Mouse (Mus musculus): ENCODE measurements around the gene Nbea. TPM values are rescaled to one million over a fixed set of nuclear protein-coding genes. Genes with fewer than 3 reads are reported as not detected.
A peak's percentile ranks its signal among the peaks of the same experiment; 100 is the strongest.

The Nbea gene
- 24.0 and 27.6 TPM in 2 replicates for polyA plus RNA-seq (2015; fragmentation: Nextera tagmentation; extraction: Ambion mirVana)

DNA sequence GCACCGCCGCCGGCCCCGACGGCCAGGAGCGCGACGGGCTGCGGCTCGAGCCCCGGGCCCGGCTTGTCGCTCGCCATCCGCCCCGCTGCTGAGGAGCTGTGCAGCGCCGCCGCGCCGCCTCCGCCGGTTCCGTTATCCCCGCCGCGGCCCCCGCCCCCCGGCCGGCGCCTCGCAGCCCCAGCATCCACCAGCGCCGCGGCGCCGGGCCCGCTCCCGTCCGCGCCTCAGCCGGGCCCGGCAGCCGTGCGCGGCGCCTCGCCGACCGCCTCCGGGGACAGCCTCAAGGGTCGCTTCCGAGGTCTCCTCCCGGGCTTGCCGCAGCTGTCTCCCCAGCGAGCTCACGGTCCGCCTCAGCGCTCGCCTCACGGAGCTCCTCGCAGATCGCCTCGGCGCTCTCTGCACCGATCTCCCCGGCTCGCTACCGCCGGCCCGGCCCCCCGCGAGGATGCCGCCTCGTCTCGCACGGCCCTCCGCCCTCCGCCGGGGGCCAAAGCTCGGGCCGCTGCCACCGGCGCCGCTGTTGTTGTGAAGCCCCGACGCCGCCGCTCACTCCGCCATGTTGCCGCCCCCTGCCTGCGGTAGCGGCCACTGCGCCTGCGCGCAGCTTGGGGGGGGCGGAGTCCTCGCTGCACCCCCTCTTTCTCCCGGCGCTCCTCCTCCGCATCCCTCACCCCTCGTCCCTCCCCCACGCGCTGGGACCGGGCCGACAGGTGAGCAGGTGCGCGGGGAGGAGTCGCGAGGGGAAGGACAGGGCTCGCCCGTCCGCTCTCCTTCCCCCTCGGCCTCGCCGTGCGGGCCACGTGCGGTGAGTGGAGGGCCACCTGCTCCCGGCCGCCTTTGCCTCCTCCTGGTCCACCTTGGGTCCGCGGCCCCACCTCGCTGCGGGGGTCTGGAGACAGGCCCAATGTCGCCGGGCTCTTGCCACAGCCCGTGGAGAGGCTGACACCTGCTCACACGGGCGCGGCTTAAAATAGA, at the start of gene Nbea:
Gene Nbea (minus strand): TSS at position 543 of the 975 bp plus-strand sequence.
- WGBS = under 1% methylated on average over 69 of the region's 131 CpGs
- Histone ChIP-seq H3K36me3 (no peaks in the 10 kb centered on the region), H3K4me1 (peaks cover 14% of the 10 kb centered on the region), H3K9me3 (no peaks in the 10 kb centered on the region), H3K27ac (peak within 1 kb of the TSS; percentile 91), H3K9ac (peak within 1 kb of the TSS; percentile 96), H3K4me2 (peak within 1 kb of the TSS; percentile 96), H3K27me3 (peaks cover 9% of the 10 kb centered on the region; the same call in 1 of the 2 replicates), H3K4me3 (peak within 1 kb of the TSS; percentile 94)
- ATAC-seq (ENCODE audit: insufficient number of reproducible peaks, insufficient read depth, low FRiP score, low TSS enrichment, low read depth) = peak; percentile 82

DNA sequence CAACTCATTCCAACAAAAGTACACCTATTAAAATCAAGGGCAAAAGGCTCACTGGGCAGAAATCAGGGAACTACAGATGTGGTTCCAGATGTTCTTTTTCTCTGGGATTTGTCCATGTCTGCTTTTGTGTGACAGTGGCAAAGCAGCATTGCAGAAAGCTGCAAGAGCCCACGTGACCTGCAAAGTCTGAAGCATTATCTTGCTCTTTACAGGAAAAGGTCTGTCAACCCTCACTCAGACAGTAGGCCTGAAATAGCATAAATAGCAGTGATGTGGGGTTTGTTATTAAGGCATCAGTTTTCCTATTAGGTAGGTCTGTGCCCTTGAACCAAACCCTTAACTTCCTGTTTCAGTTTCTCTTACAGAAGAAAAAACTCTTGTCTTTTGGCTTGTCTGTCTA, 45.8 kb upstream of the Nbea start:
- Histone ChIP-seq H3K4me3 (no peak overlapping the region), H3K9ac (no peak overlapping the region), H3K4me2 (no peak overlapping the region), H3K27ac (no peak overlapping the region), H3K9me3 (no peaks in the 10 kb centered on the region), H3K27me3 (no peaks in the 10 kb centered on the region), H3K4me1 (no peaks in the 10 kb centered on the region), H3K36me3 (no peaks in the 10 kb centered on the region)
- 47% methylated on average over 1 of the region's 1 CpGs for WGBS
- no peak for ATAC-seq (ENCODE audit: insufficient number of reproducible peaks, insufficient read depth, low FRiP score, low TSS enrichment, low read depth)

DNA sequence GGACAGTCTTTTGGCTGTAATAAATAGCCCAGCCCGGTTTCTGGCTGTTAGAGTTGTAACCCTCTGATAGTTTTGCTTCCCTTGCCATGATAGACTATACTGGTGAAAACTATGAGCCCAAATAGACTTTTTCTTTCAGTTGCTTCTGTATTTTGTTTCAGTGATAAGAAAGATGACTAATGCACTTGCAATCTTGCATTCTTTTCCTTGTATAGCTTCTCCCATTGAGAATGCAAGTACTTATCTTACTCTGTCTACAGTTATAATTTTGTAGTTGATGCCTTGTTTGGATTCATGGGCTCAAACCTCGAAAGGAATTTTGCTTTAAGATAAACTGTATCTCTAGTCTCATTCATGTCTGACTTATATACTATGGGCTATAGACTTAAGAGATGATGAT, 32.5 kb upstream of the Nbea start:
- Histone ChIP-seq H3K27ac (no peak overlapping the region), H3K4me2 (no peak overlapping the region), H3K4me1 (no peaks in the 10 kb centered on the region), H3K36me3 (no peaks in the 10 kb centered on the region), H3K4me3 (no peak overlapping the region), H3K27me3 (no peaks in the 10 kb centered on the region), H3K9ac (no peak overlapping the region), H3K9me3 (no peaks in the 10 kb centered on the region)
- ATAC-seq (ENCODE audit: insufficient number of reproducible peaks, insufficient read depth, low FRiP score, low TSS enrichment, low read depth) = no peak
- 85% methylated on average over 2 of the region's 2 CpGs for WGBS

DNA sequence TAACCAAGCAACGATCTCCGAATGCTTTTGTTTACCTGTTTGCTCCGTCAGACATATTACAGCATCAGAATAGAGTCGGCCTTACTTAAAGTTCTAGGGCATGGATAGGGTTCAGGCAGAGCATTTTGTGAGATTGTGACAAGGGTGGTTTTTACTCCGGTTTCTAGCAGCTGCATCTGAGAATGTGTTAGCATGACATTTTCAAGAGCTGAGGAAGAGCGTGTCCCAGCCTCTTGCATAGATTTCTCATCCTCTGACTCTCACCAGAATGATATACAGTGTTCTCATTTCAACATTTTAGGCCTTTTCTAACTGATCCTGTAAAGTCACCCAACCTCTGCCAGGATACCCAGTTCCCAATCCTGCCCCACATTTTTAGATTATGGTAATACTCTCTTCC, 20.5 kb upstream of the Nbea start:
- WGBS = 80% methylated on average over 6 of the region's 6 CpGs
- no peak overlapping the region for H3K4me2 ChIP-seq
- no peak for ATAC-seq (ENCODE audit: insufficient number of reproducible peaks, insufficient read depth, low FRiP score, low TSS enrichment, low read depth)

DNA sequence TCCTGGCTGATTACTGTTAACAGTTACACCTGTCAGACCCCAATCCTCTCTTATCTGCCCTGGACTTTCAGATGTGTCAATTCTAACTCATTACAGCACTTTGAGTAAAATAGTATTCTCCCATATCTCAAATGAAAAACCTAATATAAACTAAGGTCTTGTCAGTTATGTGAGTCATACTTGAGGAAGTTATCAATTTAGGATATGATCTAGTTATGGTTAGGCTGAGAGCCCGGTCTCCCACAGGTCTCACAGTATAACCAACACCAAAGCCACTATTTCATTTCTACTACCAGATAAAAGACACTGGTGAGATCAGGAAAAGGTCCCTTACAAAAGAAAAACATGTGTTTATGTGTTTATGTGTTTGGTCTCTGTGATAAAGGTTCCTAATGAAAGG, 4.7 kb upstream of the Nbea start:
- no peak for ATAC-seq (ENCODE audit: insufficient number of reproducible peaks, insufficient read depth, low FRiP score, low TSS enrichment, low read depth)
- H3K27ac ChIP-seq = no peak overlapping the region
- no peak overlapping the region for H3K4me3 ChIP-seq
- 74% methylated on average over 1 of the region's 1 CpGs for WGBS
- H3K9ac ChIP-seq = no peak overlapping the region
- H3K4me2 ChIP-seq = no peak overlapping the region
- H3K27me3 ChIP-seq = peaks cover 9% of the 10 kb centered on the region; the same call in 1 of the 2 replicates
- no peaks in the 10 kb centered on the region for H3K9me3 ChIP-seq
- peaks cover 3% of the 10 kb centered on the region for H3K4me1 ChIP-seq
- no peaks in the 10 kb centered on the region for H3K36me3 ChIP-seq

More for the DNA sequence above, 20.5 kb upstream of the Nbea start:
- Histone ChIP-seq H3K9ac (no peak overlapping the region), H3K4me3 (no peak overlapping the region), H3K9me3 (no peaks in the 10 kb centered on the region), H3K27me3 (no peaks in the 10 kb centered on the region), H3K36me3 (no peaks in the 10 kb centered on the region), H3K4me1 (no peaks in the 10 kb centered on the region), H3K27ac (no peak overlapping the region)

DNA sequence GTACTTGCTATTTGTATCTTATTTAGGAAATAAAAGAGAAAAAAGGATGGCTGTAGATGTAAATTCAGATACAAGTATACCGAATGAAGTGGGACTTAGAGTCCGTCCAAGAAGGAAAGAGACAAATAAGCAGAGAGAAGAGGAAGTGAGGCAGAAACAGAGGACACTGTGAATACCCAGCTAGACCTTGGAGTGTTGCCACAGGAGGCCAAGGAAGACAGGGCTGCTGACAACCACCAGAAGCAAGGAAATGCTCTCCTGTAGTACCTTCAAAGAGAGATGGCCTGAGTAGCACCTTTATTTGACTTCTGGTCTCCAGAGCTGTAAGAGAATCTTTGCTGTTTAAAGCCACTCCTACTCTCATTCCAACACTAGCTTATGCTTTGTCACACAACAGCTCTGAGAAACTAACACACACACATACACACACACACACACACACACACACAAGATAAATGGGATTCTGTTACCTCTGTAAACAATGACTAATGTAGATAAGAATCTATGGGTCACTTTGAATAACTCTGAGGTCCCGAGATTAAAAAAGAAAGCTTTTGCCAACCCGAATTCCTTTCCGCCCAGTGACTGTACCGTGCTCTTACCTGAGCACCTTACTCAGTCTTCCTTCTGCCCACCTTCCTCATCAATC, 3.8 kb upstream of the Nbea start:
- Histone ChIP-seq H3K27ac (no peak overlapping the region), H3K4me3 (no peak overlapping the region), H3K4me2 (no peak overlapping the region), H3K4me1 (peaks cover 5% of the 10 kb centered on the region), H3K36me3 (no peaks in the 10 kb centered on the region), H3K9ac (no peak overlapping the region), H3K27me3 (peaks cover 9% of the 10 kb centered on the region; the same call in 1 of the 2 replicates), H3K9me3 (no peaks in the 10 kb centered on the region)
- no peak for ATAC-seq (ENCODE audit: insufficient number of reproducible peaks, insufficient read depth, low FRiP score, low TSS enrichment, low read depth)
- 60% methylated on average over 6 of the region's 6 CpGs for WGBS

DNA sequence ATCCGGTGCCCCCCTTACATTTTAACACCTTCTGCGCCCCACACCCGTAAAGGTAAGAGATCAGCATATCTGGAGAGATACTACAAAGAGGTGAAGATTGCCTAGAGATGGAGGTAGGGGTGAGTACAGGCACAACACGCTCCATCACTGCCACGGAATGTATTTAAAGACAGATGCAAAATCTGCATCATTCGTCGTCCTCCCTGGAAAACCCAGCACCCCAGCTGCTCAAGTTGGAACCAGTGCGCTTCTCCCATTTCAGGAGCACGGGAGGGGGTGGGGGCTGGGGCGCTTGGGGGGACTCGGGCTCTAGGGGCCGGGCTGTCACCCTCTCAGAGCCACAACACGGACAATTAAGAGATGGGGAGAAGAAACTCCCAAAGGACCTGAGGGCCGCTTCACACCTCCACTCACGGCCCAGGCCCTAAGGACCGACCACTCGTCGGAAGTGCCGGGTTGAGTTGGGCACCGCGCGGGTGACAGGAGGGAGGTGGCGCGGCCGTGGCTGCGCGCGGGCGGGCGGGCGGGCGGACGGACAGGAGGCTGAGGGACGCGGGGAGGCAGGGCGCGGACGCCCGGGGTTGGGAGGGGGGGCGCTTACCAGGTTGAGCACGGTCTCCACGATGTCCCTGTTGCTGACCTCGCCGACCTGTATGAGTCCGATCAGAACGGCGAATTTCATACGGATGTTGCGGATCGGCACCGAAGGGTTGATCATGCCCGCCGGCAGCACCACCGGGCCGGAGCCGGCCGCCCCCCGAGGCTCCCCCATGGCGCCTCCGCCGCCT, 936 bp downstream of the Nbea start:
- no peaks in the 10 kb centered on the region for H3K9me3 ChIP-seq
- under 1% methylated on average over 58 of the region's 61 CpGs for WGBS
- peak overlapping the region; percentile 96 for H3K4me2 ChIP-seq
- peaks cover 14% of the 10 kb centered on the region for H3K4me1 ChIP-seq
- peak; percentile 57 for ATAC-seq (ENCODE audit: insufficient number of reproducible peaks, insufficient read depth, low FRiP score, low TSS enrichment, low read depth)
- peaks cover 9% of the 10 kb centered on the region; the same call in 1 of the 2 replicates for H3K27me3 ChIP-seq
- H3K36me3 ChIP-seq = no peaks in the 10 kb centered on the region
- H3K9ac ChIP-seq = peak overlapping the region; percentile 96
- H3K4me3 ChIP-seq = peak overlapping the region; percentile 94
- peak overlapping the region; percentile 91 for H3K27ac ChIP-seq

DNA sequence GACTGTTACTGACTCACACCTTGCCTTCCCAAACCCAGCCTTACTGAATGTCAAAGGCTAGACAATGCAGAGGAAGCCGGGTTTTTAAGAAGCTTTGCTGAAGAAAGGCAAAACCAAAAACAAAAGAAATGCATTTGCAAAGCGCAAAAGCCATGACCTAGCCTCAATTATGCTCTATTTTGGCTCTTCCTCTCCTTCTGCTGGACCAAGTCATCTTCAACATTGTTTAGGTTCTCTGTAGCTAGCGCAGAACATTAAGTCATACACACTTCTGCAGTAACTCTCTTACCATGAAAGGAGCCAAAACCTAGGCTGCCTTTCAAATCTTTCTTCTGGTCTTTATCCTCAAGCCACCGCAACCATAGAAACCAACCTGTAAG, 1.5 kb downstream of the Nbea start:
- Histone ChIP-seq H3K4me2 (peak overlapping the region; percentile 96), H3K36me3 (no peaks in the 10 kb centered on the region), H3K27ac (no peak overlapping the region; the same call in 1 of the 2 replicates), H3K9ac (peak overlapping the region; percentile 96), H3K9me3 (no peaks in the 10 kb centered on the region), H3K4me3 (peak overlapping the region; percentile 94), H3K4me1 (peaks cover 14% of the 10 kb centered on the region), H3K27me3 (peaks cover 9% of the 10 kb centered on the region; the same call in 1 of the 2 replicates)
- WGBS = 5% methylated on average over 4 of the region's 4 CpGs
- ATAC-seq (ENCODE audit: insufficient number of reproducible peaks, insufficient read depth, low FRiP score, low TSS enrichment, low read depth) = no peak

DNA sequence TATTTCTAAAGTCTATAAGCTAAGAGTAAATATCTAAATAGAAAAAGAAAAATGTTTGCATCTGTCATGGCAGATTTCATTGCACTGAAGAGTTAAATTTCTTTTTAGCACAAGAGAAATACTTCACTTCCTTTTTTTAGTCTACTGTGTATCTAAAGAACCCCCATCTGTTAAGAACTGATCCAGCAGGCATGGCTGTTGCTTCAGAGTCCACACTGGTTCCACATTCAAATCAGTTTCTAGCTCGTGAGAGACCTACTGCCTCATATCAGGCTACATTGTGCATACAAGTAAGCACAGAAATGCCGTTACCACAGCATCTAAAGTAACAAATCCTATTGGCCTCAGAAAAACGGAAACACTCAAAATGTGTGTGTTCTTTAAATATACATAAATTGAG, 2.5 kb downstream of the Nbea start:
- Histone ChIP-seq H3K9ac (no peak overlapping the region), H3K4me2 (peak overlapping the region; percentile 96), H3K27me3 (0 out of 2 replicates have a peak, but pooled peaks cover 5% of the 10 kb centered on the region), H3K4me3 (peak overlapping the region; percentile 94), H3K9me3 (no peaks in the 10 kb centered on the region), H3K36me3 (no peaks in the 10 kb centered on the region), H3K4me1 (peaks cover 14% of the 10 kb centered on the region), H3K27ac (no peak overlapping the region)
- 32% methylated on average over 3 of the region's 3 CpGs for WGBS
- no peak for ATAC-seq (ENCODE audit: insufficient number of reproducible peaks, insufficient read depth, low FRiP score, low TSS enrichment, low read depth)

DNA sequence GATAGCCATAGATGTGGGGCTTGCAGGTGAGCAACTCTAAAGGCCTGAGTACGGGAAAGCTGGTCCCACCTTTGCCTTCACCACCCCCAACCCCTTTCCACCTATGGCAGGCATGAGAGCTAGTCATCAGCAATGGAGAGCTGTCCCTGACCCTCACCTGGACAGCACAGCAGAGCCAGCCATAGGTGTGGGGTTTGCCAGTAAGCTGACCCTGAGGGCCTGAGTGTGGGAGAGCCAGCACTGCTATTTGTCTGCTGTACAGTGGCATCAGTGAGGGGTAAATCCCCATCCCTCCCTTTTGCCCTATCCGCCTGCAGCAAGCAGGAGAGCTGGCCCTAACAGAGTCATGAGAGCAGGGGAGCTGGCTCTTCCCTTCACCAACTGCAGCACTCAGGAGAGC, 25.6 kb downstream of the Nbea start:
- Histone ChIP-seq H3K4me1 (no peaks in the 10 kb centered on the region), H3K27ac (no peak overlapping the region), H3K4me3 (no peak overlapping the region), H3K9ac (no peak overlapping the region), H3K9me3 (0 out of 2 replicates have a peak, but pooled peaks cover 2% of the 10 kb centered on the region), H3K36me3 (no peaks in the 10 kb centered on the region; the same call in 1 of the 2 replicates), H3K27me3 (no peaks in the 10 kb centered on the region), H3K4me2 (no peak overlapping the region)
- 93% methylated on average over 2 of the region's 2 CpGs for WGBS
- no peak for ATAC-seq (ENCODE audit: insufficient number of reproducible peaks, insufficient read depth, low FRiP score, low TSS enrichment, low read depth)

DNA sequence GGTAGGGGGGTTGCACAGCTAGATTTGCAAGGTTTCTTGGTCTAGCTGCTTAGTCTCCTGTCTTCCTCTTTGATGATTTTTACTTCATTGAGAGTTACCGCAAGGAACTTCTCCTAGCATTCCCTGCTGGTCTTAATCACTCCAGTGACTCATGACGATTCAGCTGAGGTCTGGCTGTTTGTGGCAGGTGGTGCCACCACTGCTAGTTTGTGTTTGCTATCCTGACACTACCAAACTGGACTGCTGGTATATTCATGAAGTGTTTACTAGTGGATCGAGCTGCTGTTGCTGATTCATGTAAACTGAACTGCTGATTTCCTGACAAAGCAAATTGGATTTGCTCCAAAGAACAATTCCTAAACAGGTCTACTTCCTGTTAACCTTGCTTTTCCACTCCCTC, 56.8 kb downstream of the Nbea start:
- no peaks in the 10 kb centered on the region for H3K27me3 ChIP-seq
- no peak overlapping the region for H3K4me3 ChIP-seq
- no peak for ATAC-seq (ENCODE audit: insufficient number of reproducible peaks, insufficient read depth, low FRiP score, low TSS enrichment, low read depth)
- H3K4me1 ChIP-seq = no peaks in the 10 kb centered on the region
- WGBS = 77% methylated on average over 3 of the region's 3 CpGs
- H3K27ac ChIP-seq = no peak overlapping the region
- no peak overlapping the region for H3K4me2 ChIP-seq
- H3K9ac ChIP-seq = no peak overlapping the region
- peaks cover 14% of the 10 kb centered on the region for H3K9me3 ChIP-seq
- H3K36me3 ChIP-seq = peaks cover 11% of the 10 kb centered on the region; the same call in 1 of the 2 replicates
